Mouse (Mus musculus): ENCODE data around the gene Postn. TPM values are rescaled to one million over a fixed set of nuclear protein-coding genes. Genes with fewer than 3 reads are reported as not detected.
A peak's percentile ranks its signal among the peaks of the same experiment; 100 is the strongest.

The Postn gene
- polyA plus RNA-seq (2015; fragmentation: Nextera tagmentation; extraction: Ambion mirVana), result 387 and 429 TPM in 2 replicates

DNA sequence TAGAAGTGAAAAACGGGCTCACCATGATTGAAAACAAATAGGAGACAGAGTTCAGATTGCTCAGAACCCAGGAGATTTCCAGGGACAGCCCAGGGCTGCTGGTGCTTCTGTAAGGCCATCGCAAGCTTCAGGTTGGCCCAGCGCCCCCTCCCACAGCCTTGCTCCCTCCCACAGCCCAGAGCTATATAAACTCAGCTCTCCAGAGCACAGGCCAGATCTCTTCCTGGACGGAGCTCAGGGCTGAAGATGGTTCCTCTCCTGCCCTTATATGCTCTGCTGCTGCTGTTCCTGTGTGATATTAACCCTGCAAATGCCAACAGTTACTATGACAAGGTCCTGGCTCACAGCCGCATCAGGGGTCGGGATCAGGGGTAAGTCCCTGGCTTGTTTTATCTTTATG, at the start of gene Postn:
Postn (plus strand) TSS at position 213 of the 400 bp plus-strand sequence.
- H3K36me3 ChIP-seq, result no peaks in the 10 kb centered on the region
- peak; percentile 81 for ATAC-seq (replicated peaks; ENCODE audit: insufficient number of reproducible peaks, insufficient read depth, low FRiP score, low read depth)
- peak within 1 kb of the TSS; percentile 36 for H3K4me3 ChIP-seq
- H3K4me2 ChIP-seq, result peak within 1 kb of the TSS; percentile 40
- 28% methylated on average over 6 of the region's 6 CpGs for WGBS
- H3K9ac ChIP-seq, result no peak within 1 kb of the TSS
- no peaks in the 10 kb centered on the region for H3K9me3 ChIP-seq (replicated peaks)
- peak within 1 kb of the TSS; percentile 51 for H3K27ac ChIP-seq
- no peaks in the 10 kb centered on the region; the same call in none of the 2 replicates for H3K4me1 ChIP-seq (replicated peaks)
- H3K27me3 ChIP-seq, result no peaks in the 10 kb centered on the region

- Histone ChIP-seq H3K36me3 (no peaks in the 10 kb centered on the region), H3K27me3 (no peaks in the 10 kb centered on the region), H3K9ac (no peak overlapping the region), H3K4me1 (replicated peaks) (no peaks in the 10 kb centered on the region), H3K9me3 (replicated peaks) (no peaks in the 10 kb centered on the region), H3K27ac (no peak overlapping the region), H3K4me3 (no peak overlapping the region), H3K4me2 (no peak overlapping the region)
- ATAC-seq (replicated peaks; ENCODE audit: insufficient number of reproducible peaks, insufficient read depth, low FRiP score, low read depth), result no peak
- WGBS, result 84% methylated on average over 2 of the region's 2 CpGs
Measured at GRCm38 (mm10) chr3:54314055-54314454, 46.9 kb upstream of the Postn start.

- Histone ChIP-seq H3K36me3 (no peaks in the 10 kb centered on the region), H3K27me3 (no peaks in the 10 kb centered on the region), H3K27ac (no peak overlapping the region), H3K4me2 (no peak overlapping the region), H3K4me3 (no peak overlapping the region), H3K9me3 (replicated peaks) (no peaks in the 10 kb centered on the region), H3K4me1 (replicated peaks) (no peaks in the 10 kb centered on the region; the same call in 1 of the 2 replicates), H3K9ac (no peak overlapping the region)
- ATAC-seq (replicated peaks; ENCODE audit: insufficient number of reproducible peaks, insufficient read depth, low FRiP score, low read depth), result no peak
- WGBS, result 21% methylated on average over 9 of the region's 9 CpGs
Measured at GRCm38 (mm10) chr3:54352891-54353652, 7.8 kb upstream of the Postn start.

- no peak overlapping the region for H3K4me2 ChIP-seq
- no peaks in the 10 kb centered on the region for H3K27me3 ChIP-seq
- no peak for ATAC-seq (replicated peaks; ENCODE audit: insufficient number of reproducible peaks, insufficient read depth, low FRiP score, low read depth)
- no peaks in the 10 kb centered on the region for H3K9me3 ChIP-seq (replicated peaks)
- no peak overlapping the region for H3K27ac ChIP-seq
- 63% methylated on average over 3 of the region's 3 CpGs for WGBS
- H3K4me3 ChIP-seq, result no peak overlapping the region
- H3K4me1 ChIP-seq (replicated peaks), result no peaks in the 10 kb centered on the region; the same call in none of the 2 replicates
- H3K9ac ChIP-seq, result no peak overlapping the region
- H3K36me3 ChIP-seq, result no peaks in the 10 kb centered on the region
Measured at GRCm38 (mm10) chr3:54357561-54357960, 3.3 kb upstream of the Postn start.

DNA sequence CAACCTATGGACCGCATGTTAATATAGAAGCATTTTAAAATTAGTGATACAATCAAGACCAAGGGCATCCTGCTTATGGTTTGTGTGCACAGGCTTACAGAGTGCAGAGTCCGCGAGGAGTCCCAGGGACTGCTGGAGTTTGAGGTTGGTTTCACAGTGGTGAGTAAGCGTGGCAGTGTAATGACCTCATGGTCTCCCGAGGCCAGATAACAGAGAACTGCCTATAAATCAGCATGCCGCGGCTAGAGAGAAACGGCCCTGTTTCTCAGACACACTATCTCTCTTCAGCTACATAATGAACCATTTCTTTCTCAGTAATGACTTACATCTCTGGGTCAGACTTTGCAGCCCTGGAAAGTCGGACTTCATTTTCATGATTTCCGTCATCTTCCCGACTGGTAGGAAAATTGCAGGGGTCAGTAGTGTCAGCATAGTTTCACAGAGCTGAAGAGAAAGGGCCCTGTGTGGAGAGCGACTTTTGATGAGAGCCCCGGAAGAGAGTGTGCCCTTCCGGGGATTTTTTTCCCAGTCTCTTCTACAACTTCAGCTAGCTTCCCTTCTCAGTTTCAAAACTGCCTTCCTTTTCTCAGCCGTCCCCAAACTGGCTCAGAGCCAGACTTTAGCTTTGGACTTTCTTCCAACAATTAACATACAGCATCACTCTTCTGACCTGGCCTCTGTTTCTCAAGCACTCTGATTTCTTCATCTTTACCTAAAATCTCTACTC, 2.3 kb upstream of the Postn start:
- Histone ChIP-seq H3K36me3 (no peaks in the 10 kb centered on the region), H3K9ac (no peak overlapping the region), H3K27me3 (no peaks in the 10 kb centered on the region), H3K27ac (peak overlapping the region; percentile 73), H3K4me2 (peak overlapping the region; percentile 39), H3K4me1 (replicated peaks) (no peaks in the 10 kb centered on the region; the same call in none of the 2 replicates), H3K9me3 (replicated peaks) (no peaks in the 10 kb centered on the region), H3K4me3 (no peak overlapping the region)
- peak; percentile 80; the same call in 1 of the 2 replicates for ATAC-seq (replicated peaks; ENCODE audit: insufficient number of reproducible peaks, insufficient read depth, low FRiP score, low read depth)
- WGBS, result 34% methylated on average over 15 of the region's 15 CpGs

DNA sequence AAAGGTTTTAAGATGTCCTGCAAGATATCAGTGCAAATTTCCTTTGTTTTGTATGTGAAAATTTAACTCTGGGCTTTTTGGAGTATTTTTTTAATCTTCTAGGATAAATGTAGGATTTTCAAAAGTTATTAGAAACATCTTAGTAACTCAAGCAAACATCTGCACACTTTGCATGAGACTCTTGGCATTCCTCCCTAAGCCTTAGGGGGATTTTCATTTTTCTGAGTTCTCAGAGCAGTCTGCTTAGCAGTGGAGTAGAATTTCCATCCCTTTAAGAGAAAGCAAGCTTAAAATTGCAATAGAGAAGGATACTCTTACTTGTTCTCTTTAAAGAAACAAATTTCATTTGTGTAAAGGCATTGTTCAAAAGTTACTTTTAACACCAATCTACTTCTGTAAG, 747 bp downstream of the Postn start:
- Histone ChIP-seq H3K27ac (peak overlapping the region; percentile 37), H3K4me2 (peak overlapping the region; percentile 35; the same call in 1 of the 2 replicates), H3K27me3 (no peaks in the 10 kb centered on the region), H3K36me3 (no peaks in the 10 kb centered on the region), H3K4me1 (replicated peaks) (no peaks in the 10 kb centered on the region; the same call in none of the 2 replicates), H3K4me3 (peak overlapping the region; percentile 35), H3K9me3 (replicated peaks) (no peaks in the 10 kb centered on the region), H3K9ac (no peak overlapping the region)
- ATAC-seq (replicated peaks; ENCODE audit: insufficient number of reproducible peaks, insufficient read depth, low FRiP score, low read depth), result no peak

DNA sequence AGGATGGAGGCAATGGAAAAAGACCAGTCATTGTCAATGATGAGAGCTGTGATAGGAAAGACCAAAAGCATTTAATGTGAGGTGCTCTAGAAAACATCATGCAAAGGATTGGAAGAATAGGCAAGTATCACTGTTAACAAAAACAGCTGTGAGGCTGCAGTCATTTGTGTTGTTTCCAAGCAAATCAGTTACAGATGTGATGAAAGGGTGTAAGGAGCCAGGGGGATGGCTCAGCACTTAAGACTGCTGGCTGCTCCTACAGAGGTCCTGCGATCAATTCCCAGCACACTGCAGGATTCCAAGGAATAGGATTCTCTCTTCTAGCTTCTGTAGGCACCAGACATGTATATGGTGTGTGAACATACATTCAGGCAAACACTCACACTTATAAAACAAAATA, 10.1 kb downstream of the Postn start:
- Histone ChIP-seq H3K4me3 (no peak overlapping the region), H3K9ac (no peak overlapping the region), H3K27me3 (no peaks in the 10 kb centered on the region), H3K9me3 (replicated peaks) (no peaks in the 10 kb centered on the region), H3K36me3 (no peaks in the 10 kb centered on the region), H3K4me2 (no peak overlapping the region), H3K4me1 (replicated peaks) (no peaks in the 10 kb centered on the region), H3K27ac (no peak overlapping the region)
- WGBS, result 80% methylated on average over 1 of the region's 1 CpGs
- ATAC-seq (replicated peaks; ENCODE audit: insufficient number of reproducible peaks, insufficient read depth, low FRiP score, low read depth), result no peak

GRCm38 (mm10) chr3:54372625-54373024, 11.7 kb downstream of the Postn start:
- H3K27ac ChIP-seq, result no peak overlapping the region
- whole genome bisulfite sequencing, result 76% methylated on average over 6 of the region's 6 CpGs
- H3K9me3 ChIP-seq (replicated peaks), result no peaks in the 10 kb centered on the region
- no peaks in the 10 kb centered on the region for H3K36me3 ChIP-seq
- no peaks in the 10 kb centered on the region for H3K4me1 ChIP-seq (replicated peaks)
- H3K27me3 ChIP-seq, result no peaks in the 10 kb centered on the region
- ATAC-seq (replicated peaks; ENCODE audit: insufficient number of reproducible peaks, insufficient read depth, low FRiP score, low read depth), result no peak
- no peak overlapping the region for H3K4me3 ChIP-seq
- H3K4me2 ChIP-seq, result no peak overlapping the region
- H3K9ac ChIP-seq, result no peak overlapping the region

DNA sequence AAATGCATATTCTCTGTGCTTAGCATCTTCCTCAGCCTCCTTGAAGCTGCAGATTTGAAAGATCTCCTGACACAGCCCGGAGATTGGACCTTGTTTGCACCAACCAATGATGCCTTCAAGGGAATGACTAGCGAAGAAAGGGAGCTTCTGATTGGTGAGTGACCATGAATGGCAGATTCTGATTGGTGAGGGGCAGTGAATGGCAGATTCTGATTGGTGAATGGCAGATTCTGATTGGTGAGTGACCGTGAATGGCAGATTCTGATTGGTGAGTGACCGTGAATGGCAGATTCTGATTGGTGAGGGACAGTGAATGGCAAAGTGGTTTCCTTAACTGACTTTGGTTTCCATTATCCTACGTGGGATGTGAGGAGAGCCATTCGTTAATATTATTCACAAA, 15.1 kb downstream of the Postn start:
- Histone ChIP-seq H3K4me2 (no peak overlapping the region), H3K9ac (no peak overlapping the region), H3K4me3 (no peak overlapping the region), H3K4me1 (replicated peaks) (no peaks in the 10 kb centered on the region), H3K27ac (no peak overlapping the region), H3K36me3 (no peaks in the 10 kb centered on the region), H3K9me3 (replicated peaks) (no peaks in the 10 kb centered on the region), H3K27me3 (no peaks in the 10 kb centered on the region)
- no peak for ATAC-seq (replicated peaks; ENCODE audit: insufficient number of reproducible peaks, insufficient read depth, low FRiP score, low read depth)
- WGBS, result 89% methylated on average over 6 of the region's 6 CpGs

- Histone ChIP-seq H3K4me2 (no peak overlapping the region), H3K27ac (no peak overlapping the region), H3K4me1 (replicated peaks) (no peaks in the 10 kb centered on the region), H3K36me3 (no peaks in the 10 kb centered on the region), H3K9ac (no peak overlapping the region), H3K27me3 (no peaks in the 10 kb centered on the region), H3K9me3 (replicated peaks) (no peaks in the 10 kb centered on the region), H3K4me3 (no peak overlapping the region)
- WGBS, result 56% methylated on average over 2 of the region's 2 CpGs
- no peak for ATAC-seq (replicated peaks; ENCODE audit: insufficient number of reproducible peaks, insufficient read depth, low FRiP score, low read depth)
Measured at GRCm38 (mm10) chr3:54377647-54378046, 16.7 kb downstream of the Postn start.

GRCm38 (mm10) chr3:54378135-54378534, 17.2 kb downstream of the Postn start:
- WGBS, result 66% methylated on average over 1 of the region's 1 CpGs
- no peak for ATAC-seq (replicated peaks; ENCODE audit: insufficient number of reproducible peaks, insufficient read depth, low FRiP score, low read depth)

More at GRCm38 (mm10) chr3:54378135-54378534, 17.2 kb downstream of the Postn start:
- no peaks in the 10 kb centered on the region for H3K27me3 ChIP-seq
- no peak overlapping the region for H3K9ac ChIP-seq
- H3K27ac ChIP-seq, result no peak overlapping the region
- no peaks in the 10 kb centered on the region for H3K4me1 ChIP-seq (replicated peaks)
- no peak overlapping the region for H3K4me3 ChIP-seq
- H3K9me3 ChIP-seq (replicated peaks), result no peaks in the 10 kb centered on the region
- H3K4me2 ChIP-seq, result no peak overlapping the region
- no peaks in the 10 kb centered on the region for H3K36me3 ChIP-seq
